Comparison of ENCODE assay signal across 31 mouse cellular contexts in genomic region chr11:106338029-106338428, GRCm38 (mm10). TPM values are rescaled to one million over a fixed set of nuclear protein-coding genes. Genes with fewer than 3 reads are reported as not detected.
DNase-seq lines count a peak whose midpoint lies in the region; TF ChIP-seq lines count a peak whose summit lies in the region.
"Had no signal": no experiment of that assay in that cellular context is flagged by ENCODE, and none has a peak within 500 bp of the region (broad histone marks: within the 10 kb centered on the region; RNA-seq: fewer than 3 reads in every experiment).

No protein-coding gene starts in this region.

- H3K4me3 ChIP-seq in testis, adult 2 months (ENCODE audit: control insufficient read depth, low read depth, low read length): no peak overlapping the region
- H3K4me3 ChIP-seq: embryonic facial prominence, embryonic 13.5 days; embryonic facial prominence, embryonic 15.5 days; erythroblast, embryonic 14.5 days; forebrain, embryonic 13.5 days; forebrain, embryonic 15.5 days had no signal

- H3K27me3 ChIP-seq in testis, adult 2 months (ENCODE audit: control insufficient read depth, insufficient read depth, low read length): no peaks in the 10 kb centered on the region
- H3K27me3 ChIP-seq: embryonic facial prominence, embryonic 13.5 days; embryonic facial prominence, embryonic 15.5 days; forebrain, embryonic 13.5 days; forebrain, embryonic 15.5 days had no signal

- TF ChIP-seq CTCF in testis, adult 2 months (IDR thresholded peaks at IDR 0.05; ENCODE audit: control insufficient read depth, insufficient read depth, insufficient replicate concordance, low read depth, low read length): 0 out of 2 replicates have a peak, but pooled peaks have one; percentile 1

- DNase-seq in gastrocnemius, adult 18-20 months (ENCODE audit: low spot score): peak; percentile 53
- no peak for DNase-seq in gastrocnemius, postnatal 10 days
- peak; percentile 44 for DNase-seq in gastrocnemius, postnatal 25 days
- no peak for DNase-seq in gastrocnemius, postnatal 4 days (ENCODE audit: low spot score in 2 of 2)
- no peak for DNase-seq in testis, postnatal 10 days (ENCODE audit: low spot score)
- peak; percentile 63 for DNase-seq in skeletal muscle tissue, adult 2 months (ENCODE audit: low read depth, low spot score)
- DNase-seq in layer of hippocampus, postnatal 25 days (ENCODE audit: extremely low spot score in 1 of 2, low spot score in 1 of 2): no peak
- DNase-seq: adrenal gland, adult 2 months; adrenal gland, postnatal 10 days; adrenal gland, postnatal 25 days; cerebellum, adult 11 months; cerebellum, adult 18-20 months; cerebellum, adult 8-10 months; cerebellum, adult 9-11 months; cerebellum, postnatal 14 days; cerebellum, postnatal 36 days; embryo, embryonic 11 days had no signal

- no peak overlapping the region for H3K27ac ChIP-seq in testis, adult 2 months (ENCODE audit: control insufficient read depth, insufficient read depth, low read depth, low read length)
- H3K27ac ChIP-seq: embryonic facial prominence, embryonic 13.5 days; embryonic facial prominence, embryonic 15.5 days; forebrain, embryonic 13.5 days; forebrain, embryonic 15.5 days had no signal

- H3K4me1 ChIP-seq in testis, adult 2 months (ENCODE audit: control insufficient read depth, insufficient read depth, low read length): no peaks in the 10 kb centered on the region
- H3K4me1 ChIP-seq: forebrain, embryonic 13.5 days; forebrain, embryonic 15.5 days had no signal

- no peak for TF ChIP-seq POLR2A in testis, adult 2 months (IDR thresholded peaks at IDR 0.05; ENCODE audit: control insufficient read depth, low read depth, low read length)

- H3K36me3 ChIP-seq in testis, adult 2 months (ENCODE audit: control insufficient read depth, insufficient read depth, low read length): no peaks in the 10 kb centered on the region
- H3K36me3 ChIP-seq: embryonic facial prominence, embryonic 13.5 days; embryonic facial prominence, embryonic 15.5 days; forebrain, embryonic 15.5 days had no signal

RNA-seq across cellular contexts. Expression of gene Scn4a, which starts 15.1 kb away (rescaled TPM):
- total RNA-seq in gastrocnemius, adult 18-20 months (2021): 100 to 1,000 TPM; 472 to 505 TPM
- total RNA-seq in gastrocnemius, postnatal 10 days (2021): 100 to 1,000 TPM; 137 to 145 TPM
- 100 to 1,000 TPM; 310 to 342 TPM for total RNA-seq in gastrocnemius, postnatal 25 days (2021)
- total RNA-seq in gastrocnemius, postnatal 4 days (2021): 10 to 100 TPM; 81.7 to 86.7 TPM
- polyA plus RNA-seq in testis, adult 2 months (2012; rRNA removed): 0.51 and 1.1 TPM in 2 replicates
- total RNA-seq in layer of hippocampus, postnatal 25 days (2021): under 1 TPM in 1 of 2 experiments, not detected in 1; 0.05 TPM
- polyA plus RNA-seq: erythroblast, embryonic 14.5 days; forebrain, embryonic 11.5 days; forebrain, embryonic 13.5 days; forebrain, embryonic 15.5 days had no signal

RNA-seq across cellular contexts. Expression of gene Cd79b, which starts 23.5 kb away (rescaled TPM):
- total RNA-seq in gastrocnemius, adult 18-20 months (2021): under 1 TPM; 0.18 to 0.33 TPM
- 1 to 10 TPM in 1 of 2 experiments, under 1 TPM in 1; 0.80 to 2.8 TPM for total RNA-seq in gastrocnemius, postnatal 10 days (2021)
- under 1 TPM; 0.51 to 0.70 TPM for total RNA-seq in gastrocnemius, postnatal 25 days (2021)
- total RNA-seq in gastrocnemius, postnatal 4 days (2021): 1 to 10 TPM; 1.3 to 1.5 TPM
- polyA plus RNA-seq in testis, adult 2 months (2012; rRNA removed): 0.09 and 0.16 TPM in 2 replicates
- total RNA-seq in layer of hippocampus, postnatal 25 days (2021): under 1 TPM in 1 of 2 experiments, not detected in 1; 0.31 TPM
- polyA plus RNA-seq: C2C12 had no signal

RNA-seq across cellular contexts. Expression of gene Prr29, which starts 27.2 kb away (rescaled TPM):
- 1 to 10 TPM; 4.8 to 5.7 TPM for total RNA-seq in gastrocnemius, adult 18-20 months (2021)
- 10 to 100 TPM; 11.4 to 11.5 TPM for total RNA-seq in gastrocnemius, postnatal 10 days (2021)
- 1 to 10 TPM; 7.0 to 8.0 TPM for total RNA-seq in gastrocnemius, postnatal 25 days (2021)
- 10 to 100 TPM; 13.6 to 18.1 TPM for total RNA-seq in gastrocnemius, postnatal 4 days (2021)
- polyA plus RNA-seq in testis, adult 2 months (2012; rRNA removed): 0.40 and 0.49 TPM in 2 replicates
- not detected for total RNA-seq in layer of hippocampus, postnatal 25 days (2021)
- total RNA-seq: adrenal gland, adult 2 months; adrenal gland, postnatal 25 days; adrenal gland, postnatal 4 days; common myeloid progenitor, adult 5-6 weeks; ES-E14; MEL had no signal
- polyA plus RNA-seq: adrenal gland, adult 2 months; brain, embryonic 14.5 days; C2C12; embryonic facial prominence, embryonic 11.5 days; embryonic facial prominence, embryonic 13.5 days; erythroblast, embryonic 14.5 days; forebrain, embryonic 11.5 days; forebrain, embryonic 13.5 days; forebrain, embryonic 15.5 days had no signal

RNA-seq across cellular contexts. Expression of gene Gh, which starts 36.4 kb away (rescaled TPM):
- not detected for total RNA-seq in gastrocnemius, adult 18-20 months (2021)
- total RNA-seq in gastrocnemius, postnatal 10 days (2021): not detected
- total RNA-seq in gastrocnemius, postnatal 25 days (2021): not detected
- not detected for total RNA-seq in gastrocnemius, postnatal 4 days (2021)
- polyA plus RNA-seq in testis, adult 2 months (2012; rRNA removed): not detected in 2 replicates
- not detected for total RNA-seq in layer of hippocampus, postnatal 25 days (2021)
- total RNA-seq: adrenal gland, adult 2 months; adrenal gland, postnatal 10 days; adrenal gland, postnatal 25 days; common myeloid progenitor, adult 5-6 weeks; ES-E14; MEL had no signal
- polyA plus RNA-seq: adrenal gland, adult 2 months; brain, embryonic 14.5 days; C2C12; embryonic facial prominence, embryonic 11.5 days; embryonic facial prominence, embryonic 13.5 days; embryonic facial prominence, embryonic 15.5 days; erythroblast, embryonic 14.5 days; forebrain, embryonic 11.5 days; forebrain, embryonic 13.5 days; forebrain, embryonic 15.5 days had no signal

RNA-seq across cellular contexts. Expression of gene Icam2, which starts 49.8 kb away (rescaled TPM):
- total RNA-seq in gastrocnemius, adult 18-20 months (2021): 1 to 10 TPM; 3.3 to 7.8 TPM
- 10 to 100 TPM; 13.3 to 18.6 TPM for total RNA-seq in gastrocnemius, postnatal 10 days (2021)
- 1 to 10 TPM; 4.3 to 7.2 TPM for total RNA-seq in gastrocnemius, postnatal 25 days (2021)
- total RNA-seq in gastrocnemius, postnatal 4 days (2021): 10 to 100 TPM; 18.7 to 19.9 TPM
- 1.2 and 1.7 TPM in 2 replicates for polyA plus RNA-seq in testis, adult 2 months (2012; rRNA removed)
- 1 to 10 TPM; 2.8 to 3.3 TPM for total RNA-seq in layer of hippocampus, postnatal 25 days (2021)
- polyA plus RNA-seq: C2C12 had no signal

Comparison
In these comparisons a context has a peak if more than half of its experiments do, and no peak if none do; other contexts are left out.
1. DNase-seq: peak in gastrocnemius, adult 18-20 months (single experiment), gastrocnemius, postnatal 25 days (single experiment) and skeletal muscle tissue, adult 2 months (single experiment); none in gastrocnemius, postnatal 10 days (single experiment), gastrocnemius, postnatal 4 days (0 of 2), testis, postnatal 10 days (single experiment) and layer of hippocampus, postnatal 25 days (0 of 2).
2. RNA of gene Scn4a, which starts 15.1 kb away (total RNA-seq): 472 to 505 TPM in gastrocnemius, adult 18-20 months, 310 to 342 TPM in gastrocnemius, postnatal 25 days, 137 to 145 TPM in gastrocnemius, postnatal 10 days and 81.7 to 86.7 TPM in gastrocnemius, postnatal 4 days; 0.05 TPM in layer of hippocampus, postnatal 25 days; every median in the first group is over 10 times any median in the second.
3. RNA of gene Prr29, which starts 27.2 kb away (total RNA-seq): 13.6 to 18.1 TPM in gastrocnemius, postnatal 4 days, 11.4 to 11.5 TPM in gastrocnemius, postnatal 10 days, 7.0 to 8.0 TPM in gastrocnemius, postnatal 25 days and 4.8 to 5.7 TPM in gastrocnemius, adult 18-20 months; not detected in layer of hippocampus, postnatal 25 days; every median in the first group is over 4 times any median in the second.